Mouse (Mus musculus): ENCODE measurements around the gene Pdx1. TPM values are rescaled to one million over a fixed set of nuclear protein-coding genes. Genes with fewer than 3 reads are reported as not detected.
A peak's percentile ranks its signal among the peaks of the same experiment; 100 is the strongest.

Pdx1 gene
- not detected in 2 replicates for polyA plus RNA-seq (2016; fragmentation: Nextera tagmentation; extraction: Ambion mirVana)

GRCm38 (mm10) chr5:147269926-147270672 is at the start of gene Pdx1:
TSS of gene Pdx1 (plus strand) at chr5:147269959.
- 0 out of 2 replicates have a peak, but pooled peaks have one; percentile 47 for ATAC-seq (ENCODE audit: insufficient number of reproducible peaks, insufficient read depth, low FRiP score, low TSS enrichment)
- no peak within 1 kb of the TSS for H3K4me2 ChIP-seq (replicated peaks)
- no peaks in the 10 kb centered on the region for H3K36me3 ChIP-seq
- no peak within 1 kb of the TSS for H3K4me3 ChIP-seq
- H3K27ac ChIP-seq, result no peak within 1 kb of the TSS
- no peaks in the 10 kb centered on the region for H3K9me3 ChIP-seq
- no peaks in the 10 kb centered on the region for H3K4me1 ChIP-seq
- no peak within 1 kb of the TSS for H3K9ac ChIP-seq
- WGBS, result 0% methylated on average over 44 of the region's 44 CpGs
- H3K27me3 ChIP-seq, result peaks cover 95% of the 10 kb centered on the region

GRCm38 (mm10) chr5:147227354-147228112 is 42.2 kb upstream of the Pdx1 start:
- WGBS, result 12% methylated on average over 25 of the region's 25 CpGs
- peak; percentile 52 for ATAC-seq (ENCODE audit: insufficient number of reproducible peaks, insufficient read depth, low FRiP score, low TSS enrichment)
- H3K9me3 ChIP-seq, result no peaks in the 10 kb centered on the region
- no peak overlapping the region for H3K4me2 ChIP-seq (replicated peaks)
- H3K27me3 ChIP-seq, result peaks cover 51% of the 10 kb centered on the region
- H3K27ac ChIP-seq, result no peak overlapping the region
- no peaks in the 10 kb centered on the region for H3K4me1 ChIP-seq
- no peaks in the 10 kb centered on the region for H3K36me3 ChIP-seq
- H3K4me3 ChIP-seq, result no peak overlapping the region
- 0 out of 2 replicates have a peak overlapping the region, but pooled peaks have one; percentile 27 for H3K9ac ChIP-seq

- H3K4me3 ChIP-seq, result no peak overlapping the region
- no peaks in the 10 kb centered on the region for H3K27me3 ChIP-seq
- H3K4me2 ChIP-seq (replicated peaks), result no peak overlapping the region
- no peaks in the 10 kb centered on the region for H3K4me1 ChIP-seq
- no peaks in the 10 kb centered on the region for H3K9me3 ChIP-seq
- WGBS, result 77% methylated on average over 21 of the region's 21 CpGs
- ATAC-seq (ENCODE audit: insufficient number of reproducible peaks, insufficient read depth, low FRiP score, low TSS enrichment), result no peak
- no peaks in the 10 kb centered on the region for H3K36me3 ChIP-seq
- no peak overlapping the region for H3K27ac ChIP-seq
- no peak overlapping the region for H3K9ac ChIP-seq
Measured at GRCm38 (mm10) chr5:147235406-147236309, 34.1 kb upstream of the Pdx1 start.

- Histone ChIP-seq H3K27ac (no peak overlapping the region), H3K9me3 (no peaks in the 10 kb centered on the region), H3K4me2 (replicated peaks) (no peak overlapping the region), H3K36me3 (no peaks in the 10 kb centered on the region), H3K4me3 (no peak overlapping the region), H3K4me1 (no peaks in the 10 kb centered on the region), H3K27me3 (no peaks in the 10 kb centered on the region), H3K9ac (no peak overlapping the region)
- 92% methylated on average over 7 of the region's 7 CpGs for WGBS
- ATAC-seq (ENCODE audit: insufficient number of reproducible peaks, insufficient read depth, low FRiP score, low TSS enrichment), result no peak
Measured at GRCm38 (mm10) chr5:147243908-147244307, 25.9 kb upstream of the Pdx1 start.

GRCm38 (mm10) chr5:147260189-147260588 is 9.6 kb upstream of the Pdx1 start:
- no peak overlapping the region for H3K4me3 ChIP-seq
- no peak overlapping the region for H3K4me2 ChIP-seq (replicated peaks)
- WGBS, result 85% methylated on average over 1 of the region's 1 CpGs
- no peak overlapping the region for H3K9ac ChIP-seq
- H3K4me1 ChIP-seq, result no peaks in the 10 kb centered on the region
- no peaks in the 10 kb centered on the region for H3K36me3 ChIP-seq
- H3K27me3 ChIP-seq, result peaks cover 22% of the 10 kb centered on the region
- no peak overlapping the region for H3K27ac ChIP-seq
- no peak for ATAC-seq (ENCODE audit: insufficient number of reproducible peaks, insufficient read depth, low FRiP score, low TSS enrichment)
- H3K9me3 ChIP-seq, result no peaks in the 10 kb centered on the region

- no peaks in the 10 kb centered on the region for H3K4me1 ChIP-seq
- H3K9me3 ChIP-seq, result no peaks in the 10 kb centered on the region
- H3K36me3 ChIP-seq, result no peaks in the 10 kb centered on the region
- H3K4me3 ChIP-seq, result no peak overlapping the region
- H3K27ac ChIP-seq, result no peak overlapping the region
- no peak overlapping the region for H3K9ac ChIP-seq
- ATAC-seq (ENCODE audit: insufficient number of reproducible peaks, insufficient read depth, low FRiP score, low TSS enrichment), result no peak
- 76% methylated on average over 4 of the region's 4 CpGs for WGBS
- H3K4me2 ChIP-seq (replicated peaks), result no peak overlapping the region
- H3K27me3 ChIP-seq, result peaks cover 28% of the 10 kb centered on the region
Measured at GRCm38 (mm10) chr5:147260778-147261177, 9.0 kb upstream of the Pdx1 start.

GRCm38 (mm10) chr5:147261899-147262541 is 7.7 kb upstream of the Pdx1 start:
- WGBS, result 61% methylated on average over 11 of the region's 11 CpGs
- no peak overlapping the region for H3K27ac ChIP-seq

GRCm38 (mm10) chr5:147263945-147264344 is 5.8 kb upstream of the Pdx1 start:
- H3K27me3 ChIP-seq, result peaks cover 60% of the 10 kb centered on the region
- H3K27ac ChIP-seq, result no peak overlapping the region
- 38% methylated on average over 4 of the region's 4 CpGs for WGBS
- no peak overlapping the region for H3K9ac ChIP-seq
- no peaks in the 10 kb centered on the region for H3K9me3 ChIP-seq
- no peaks in the 10 kb centered on the region for H3K36me3 ChIP-seq
- H3K4me3 ChIP-seq, result no peak overlapping the region
- ATAC-seq (ENCODE audit: insufficient number of reproducible peaks, insufficient read depth, low FRiP score, low TSS enrichment), result no peak
- no peaks in the 10 kb centered on the region for H3K4me1 ChIP-seq
- H3K4me2 ChIP-seq (replicated peaks), result no peak overlapping the region

More at GRCm38 (mm10) chr5:147261899-147262541, 7.7 kb upstream of the Pdx1 start:
- H3K4me1 ChIP-seq, result no peaks in the 10 kb centered on the region
- H3K27me3 ChIP-seq, result peaks cover 41% of the 10 kb centered on the region
- H3K9me3 ChIP-seq, result no peaks in the 10 kb centered on the region
- no peak for ATAC-seq (ENCODE audit: insufficient number of reproducible peaks, insufficient read depth, low FRiP score, low TSS enrichment)
- no peak overlapping the region for H3K9ac ChIP-seq
- no peak overlapping the region for H3K4me2 ChIP-seq (replicated peaks)
- H3K36me3 ChIP-seq, result no peaks in the 10 kb centered on the region
- no peak overlapping the region for H3K4me3 ChIP-seq

GRCm38 (mm10) chr5:147267434-147267833 is 2.3 kb upstream of the Pdx1 start:
- no peaks in the 10 kb centered on the region for H3K36me3 ChIP-seq
- no peak for ATAC-seq (ENCODE audit: insufficient number of reproducible peaks, insufficient read depth, low FRiP score, low TSS enrichment)
- H3K27me3 ChIP-seq, result peaks cover 86% of the 10 kb centered on the region
- 9% methylated on average over 6 of the region's 6 CpGs for WGBS
- no peak overlapping the region for H3K4me3 ChIP-seq
- no peak overlapping the region for H3K27ac ChIP-seq
- H3K4me2 ChIP-seq (replicated peaks), result no peak overlapping the region
- no peaks in the 10 kb centered on the region for H3K9me3 ChIP-seq
- no peak overlapping the region for H3K9ac ChIP-seq
- no peaks in the 10 kb centered on the region for H3K4me1 ChIP-seq

GRCm38 (mm10) chr5:147268728-147269127 is 1.0 kb upstream of the Pdx1 start:
- ATAC-seq (ENCODE audit: insufficient number of reproducible peaks, insufficient read depth, low FRiP score, low TSS enrichment), result no peak
- 4% methylated on average over 8 of the region's 8 CpGs for WGBS
- peaks cover 93% of the 10 kb centered on the region for H3K27me3 ChIP-seq
- no peaks in the 10 kb centered on the region for H3K9me3 ChIP-seq
- no peaks in the 10 kb centered on the region for H3K4me1 ChIP-seq
- H3K27ac ChIP-seq, result no peak overlapping the region
- no peak overlapping the region for H3K4me3 ChIP-seq
- H3K4me2 ChIP-seq (replicated peaks), result no peak overlapping the region
- no peak overlapping the region for H3K9ac ChIP-seq
- no peaks in the 10 kb centered on the region for H3K36me3 ChIP-seq

GRCm38 (mm10) chr5:147269371-147269770 is 388 bp upstream of the Pdx1 start:
- no peaks in the 10 kb centered on the region for H3K36me3 ChIP-seq
- H3K4me1 ChIP-seq, result no peaks in the 10 kb centered on the region
- H3K27ac ChIP-seq, result no peak overlapping the region
- no peak for ATAC-seq (ENCODE audit: insufficient number of reproducible peaks, insufficient read depth, low FRiP score, low TSS enrichment)
- no peak overlapping the region for H3K4me2 ChIP-seq (replicated peaks)
- no peaks in the 10 kb centered on the region for H3K9me3 ChIP-seq
- no peak overlapping the region for H3K9ac ChIP-seq
- whole genome bisulfite sequencing, result 5% methylated on average over 6 of the region's 6 CpGs
- H3K27me3 ChIP-seq, result peaks cover 93% of the 10 kb centered on the region
- H3K4me3 ChIP-seq, result no peak overlapping the region

Data from embryonic facial prominence, embryonic 12.5 days (tissue).